Mouse (Mus musculus) embryonic facial prominence, embryonic 13.5 days (tissue): Measurements from ENCODE around the gene Cep170. TPM values are rescaled to one million over a fixed set of nuclear protein-coding genes. Genes with fewer than 3 reads are reported as not detected.
A peak's percentile ranks its signal among the peaks of the same experiment; 100 is the strongest.

Source experiments
- ATAC-seq: fragments of 200-750 bp; cut with Nextera tagmentation; 2 replicates; pipeline ENCODE4 v1.8.0; 2017; ENCODE audit warnings: low read depth; ENCODE audit not compliant: insufficient number of reproducible peaks, insufficient read depth, low FRiP score, low TSS enrichment
- H3K27ac ChIP-seq: fragments of 300-500 bp; sonication (generic); 2 replicates; pipeline ENCODE4 v1.5.1; 2015; ENCODE audit warnings: moderate library complexity, mild to moderate bottlenecking, inconsistent platforms
- H3K27me3 ChIP-seq: fragments of 300-500 bp; sonication (generic); 2 replicates; pipeline ENCODE4 v1.6.1; 2015; ENCODE audit warnings: mild to moderate bottlenecking, inconsistent platforms
- H3K36me3 ChIP-seq: fragments of 300-500 bp; sonication (generic); 2 replicates; pipeline ENCODE4 v1.6.1; 2015; ENCODE audit warnings: mild to moderate bottlenecking, inconsistent platforms
- H3K4me1 ChIP-seq: fragments of 300-500 bp; sonication (generic); 2 replicates; pipeline ENCODE4 v1.6.1; 2015; ENCODE audit warnings: inconsistent platforms
- H3K4me2 ChIP-seq: fragments of 300-500 bp; sonication (generic); 2 replicates; pipeline ENCODE4 v1.6.1; 2015; ENCODE audit warnings: moderate library complexity, mild to moderate bottlenecking, inconsistent platforms
- H3K4me3 ChIP-seq: fragments of 300-500 bp; sonication (generic); 2 replicates; pipeline ENCODE4 v1.5.1; 2015; ENCODE audit warnings: mild to moderate bottlenecking, inconsistent platforms
- H3K9ac ChIP-seq: fragments of 300-500 bp; sonication (generic); 2 replicates; pipeline ENCODE4 v1.6.1; 2015; ENCODE audit warnings: mild to moderate bottlenecking, inconsistent platforms
- H3K9me3 ChIP-seq: fragments of 300-500 bp; sonication (generic); 2 replicates; pipeline ENCODE4 v1.6.1; 2016; ENCODE audit warnings: inconsistent platforms
- WGBS: fragments of 180-500 bp; shearing (Covaris S2); methylation state at CpG from one replicate; pipeline ENCODE4 v1.1.7; 2015; ENCODE audit warnings: mixed read lengths; 5-methylcytosine and 5-hydroxymethylcytosine counted together
- polyA plus RNA-seq: library from polyadenylated mRNA; unstranded; fragments of >200 nt; fragmentation: Nextera tagmentation; extraction: Ambion mirVana; gene quantifications from 2 replicates; pipeline ENCODE4 v1.2.1, GENCODE M21; 2015

Gene Cep170
- polyA plus RNA-seq, 1 experiment from 2014 or later = 39.3 TPM

- Histone ChIP-seq H3K27me3 (no peaks in the 10 kb centered on the region), H3K4me1 (no peaks in the 10 kb centered on the region), H3K9ac (no peak overlapping the region), H3K4me2 (no peak overlapping the region), H3K9me3 (no peaks in the 10 kb centered on the region), H3K27ac (no peak overlapping the region), H3K36me3 (peaks cover 5% of the 10 kb centered on the region), H3K4me3 (no peak overlapping the region)
- no peak for ATAC-seq
- 88% methylated on average over 8 of the region's 8 CpGs for WGBS
These were observed 10.0 kb upstream of the Cep170 start for GRCm38 (mm10) chr1:176823889-176824288.

- no peak overlapping the region for H3K27ac ChIP-seq
- H3K36me3 ChIP-seq = peaks cover 5% of the 10 kb centered on the region
- no peak overlapping the region for H3K4me3 ChIP-seq
These were observed 9.1 kb upstream of the Cep170 start for GRCm38 (mm10) chr1:176822949-176823348.

GRCm38 (mm10) chr1:176821929-176822328 is 8.1 kb upstream of the Cep170 start:
- Histone ChIP-seq H3K27me3 (no peaks in the 10 kb centered on the region), H3K4me3 (no peak overlapping the region), H3K4me2 (no peak overlapping the region), H3K9ac (no peak overlapping the region), H3K4me1 (no peaks in the 10 kb centered on the region), H3K36me3 (peaks cover 5% of the 10 kb centered on the region), H3K27ac (no peak overlapping the region), H3K9me3 (no peaks in the 10 kb centered on the region)
- WGBS = 51% methylated on average over 1 of the region's 1 CpGs
- no peak for ATAC-seq

More at GRCm38 (mm10) chr1:176822949-176823348, 9.1 kb upstream of the Cep170 start:
- WGBS = 78% methylated on average over 4 of the region's 4 CpGs
- Histone ChIP-seq H3K4me1 (no peaks in the 10 kb centered on the region), H3K27me3 (no peaks in the 10 kb centered on the region), H3K4me2 (no peak overlapping the region), H3K9me3 (no peaks in the 10 kb centered on the region), H3K9ac (no peak overlapping the region)
- ATAC-seq = no peak

- H3K9ac ChIP-seq = no peak overlapping the region
- no peak overlapping the region for H3K27ac ChIP-seq
- no peak for ATAC-seq
- H3K4me2 ChIP-seq = no peak overlapping the region
- no peaks in the 10 kb centered on the region for H3K9me3 ChIP-seq
- no peaks in the 10 kb centered on the region for H3K36me3 ChIP-seq
- H3K4me1 ChIP-seq = 0 out of 2 replicates have a peak, but pooled peaks cover 2% of the 10 kb centered on the region
- WGBS = 71% methylated on average over 6 of the region's 6 CpGs
- H3K27me3 ChIP-seq = no peaks in the 10 kb centered on the region
- no peak overlapping the region for H3K4me3 ChIP-seq
These were observed 4.9 kb upstream of the Cep170 start for GRCm38 (mm10) chr1:176818763-176819162.

- ATAC-seq = no peak
- no peak overlapping the region for H3K27ac ChIP-seq
- H3K4me1 ChIP-seq = 0 out of 2 replicates have a peak, but pooled peaks cover 2% of the 10 kb centered on the region
- H3K4me3 ChIP-seq = no peak overlapping the region
- no peaks in the 10 kb centered on the region for H3K36me3 ChIP-seq
- no peak overlapping the region for H3K4me2 ChIP-seq
- 78% methylated on average over 2 of the region's 2 CpGs for WGBS
- H3K27me3 ChIP-seq = no peaks in the 10 kb centered on the region
- H3K9me3 ChIP-seq = no peaks in the 10 kb centered on the region
- H3K9ac ChIP-seq = no peak overlapping the region
These were observed 4.3 kb upstream of the Cep170 start for GRCm38 (mm10) chr1:176818147-176818546.

- H3K4me3 ChIP-seq = no peak overlapping the region
- H3K4me1 ChIP-seq = peaks cover 7% of the 10 kb centered on the region
- H3K27ac ChIP-seq = no peak overlapping the region
- ATAC-seq = no peak
- H3K36me3 ChIP-seq = no peaks in the 10 kb centered on the region
- WGBS = 91% methylated on average over 4 of the region's 4 CpGs
- no peak overlapping the region for H3K9ac ChIP-seq
- no peak overlapping the region for H3K4me2 ChIP-seq
- H3K27me3 ChIP-seq = no peaks in the 10 kb centered on the region
- H3K9me3 ChIP-seq = no peaks in the 10 kb centered on the region
These were observed 2.9 kb upstream of the Cep170 start for GRCm38 (mm10) chr1:176816728-176817127.

GRCm38 (mm10) chr1:176814591-176815062 is 760 bp upstream of the Cep170 start, which contains the start of gene Sdccag8:
Gene Sdccag8 (plus strand): TSS chr1:176814660.
- peak; percentile 95 for ATAC-seq
- WGBS = under 1% methylated on average over 25 of the region's 25 CpGs

GRCm38 (mm10) chr1:176813292-176814035 is 403 bp downstream of the Cep170 start:
- H3K9me3 ChIP-seq = no peaks in the 10 kb centered on the region
- under 1% methylated on average over 60 of the region's 75 CpGs for WGBS
- peaks cover 16% of the 10 kb centered on the region for H3K4me1 ChIP-seq
- H3K27ac ChIP-seq = peak overlapping the region; percentile 98
- H3K9ac ChIP-seq = peak overlapping the region; percentile 92
- no peaks in the 10 kb centered on the region for H3K27me3 ChIP-seq
- H3K4me3 ChIP-seq = peak overlapping the region; percentile 92
- peak; percentile 44 for ATAC-seq
- H3K36me3 ChIP-seq = no peaks in the 10 kb centered on the region
- H3K4me2 ChIP-seq = peak overlapping the region; percentile 77

More at GRCm38 (mm10) chr1:176814591-176815062, 760 bp upstream of the Cep170 start, which contains the start of gene Sdccag8:
- Histone ChIP-seq H3K4me3 (peak within 1 kb of the TSS; percentile 92), H3K4me1 (peaks cover 11% of the 10 kb centered on the region), H3K27me3 (no peaks in the 10 kb centered on the region), H3K9me3 (no peaks in the 10 kb centered on the region), H3K27ac (peak within 1 kb of the TSS; percentile 98), H3K9ac (peak within 1 kb of the TSS; percentile 92), H3K36me3 (no peaks in the 10 kb centered on the region), H3K4me2 (peak within 1 kb of the TSS; percentile 77)

- Histone ChIP-seq H3K4me1 (peaks cover 16% of the 10 kb centered on the region), H3K9ac (peak overlapping the region; percentile 92), H3K27me3 (no peaks in the 10 kb centered on the region), H3K36me3 (no peaks in the 10 kb centered on the region), H3K4me2 (peak overlapping the region; percentile 77), H3K4me3 (peak overlapping the region; percentile 92), H3K27ac (peak overlapping the region; percentile 98), H3K9me3 (no peaks in the 10 kb centered on the region)
- 16% methylated on average over 11 of the region's 11 CpGs for WGBS
- ATAC-seq = no peak
These were observed 1.2 kb downstream of the Cep170 start for GRCm38 (mm10) chr1:176812491-176813291.

GRCm38 (mm10) chr1:176811892-176812291 is 2.0 kb downstream of the Cep170 start:
- no peak overlapping the region for H3K9ac ChIP-seq
- no peaks in the 10 kb centered on the region for H3K27me3 ChIP-seq
- peak overlapping the region; percentile 92 for H3K4me3 ChIP-seq
- H3K9me3 ChIP-seq = no peaks in the 10 kb centered on the region
- H3K4me2 ChIP-seq = peak overlapping the region; percentile 77
- H3K27ac ChIP-seq = no peak overlapping the region
- no peaks in the 10 kb centered on the region for H3K36me3 ChIP-seq
- no peak for ATAC-seq
- H3K4me1 ChIP-seq = peaks cover 17% of the 10 kb centered on the region
- WGBS = 82% methylated on average over 3 of the region's 3 CpGs

GRCm38 (mm10) chr1:176810161-176810560 is 3.7 kb downstream of the Cep170 start:
- H3K4me2 ChIP-seq = no peak overlapping the region
- H3K9ac ChIP-seq = no peak overlapping the region
- no peaks in the 10 kb centered on the region for H3K9me3 ChIP-seq
- ATAC-seq = no peak
- H3K27me3 ChIP-seq = no peaks in the 10 kb centered on the region
- no peak overlapping the region for H3K27ac ChIP-seq
- peaks cover 21% of the 10 kb centered on the region for H3K4me1 ChIP-seq
- no peak overlapping the region for H3K4me3 ChIP-seq
- H3K36me3 ChIP-seq = no peaks in the 10 kb centered on the region
